Mouse (Mus musculus) urinary bladder, adult 18-20 months (tissue): ENCODE measurements at regions not wholly inside any gene's neighbourhood (a gene's known extent, or its start where the extent isn't known, plus 50 kb on each side); places are given as distances from the start of the nearest gene placed in this dataset.
"Not testable (repeated sequence)": the region's sequence is repeated elsewhere in the genome, so short reads cannot be mapped to it uniquely, and the experiment has no call there.

ENCODE experiments used
- DNase-seq, 2 experiments: peaks; one replicate each; pipeline ENCODE4 v3.0.0; 2022; ENCODE audit warnings: low spot score in 2 of 2, mixed read lengths in 2 of 2

- DNase-seq: no peak
Observed at GRCm38 (mm10) chr17:9268776-9269175, 153.1 kb upstream of the Gm17728 start.

- DNase-seq: not testable (repeated sequence)
Observed at GRCm38 (mm10) chr17:9278046-9278445, 143.8 kb upstream of the Gm17728 start.

- no peak for DNase-seq
Observed at GRCm38 (mm10) chr17:9279481-9279880, 142.4 kb upstream of the Gm17728 start.

GRCm38 (mm10) chr17:9281891-9282290, 140.0 kb upstream of the Gm17728 start:
- no peak for DNase-seq

- no peak for DNase-seq
Observed at GRCm38 (mm10) chr17:9282333-9283176, 139.3 kb upstream of the Gm17728 start.

GRCm38 (mm10) chr17:9286431-9286830, 135.4 kb upstream of the Gm17728 start:
- DNase-seq: no peak

- DNase-seq: no peak
Observed at GRCm38 (mm10) chr17:9286834-9287233, 135.0 kb upstream of the Gm17728 start.

GRCm38 (mm10) chr17:9287682-9288081, 134.2 kb upstream of the Gm17728 start:
- no peak for DNase-seq

GRCm38 (mm10) chr17:9291601-9292000, 130.3 kb upstream of the Gm17728 start:
- DNase-seq: no peak

GRCm38 (mm10) chr17:9292296-9292695, 129.6 kb upstream of the Gm17728 start:
- no peak for DNase-seq

GRCm38 (mm10) chr17:9296371-9296770, 125.5 kb upstream of the Gm17728 start:
- DNase-seq: no peak

- DNase-seq: no peak
Observed at GRCm38 (mm10) chr17:9298231-9298630, 123.6 kb upstream of the Gm17728 start.

- DNase-seq: no peak
Observed at GRCm38 (mm10) chr17:9301101-9301501, 120.8 kb upstream of the Gm17728 start.

- DNase-seq: no peak
Observed at GRCm38 (mm10) chr17:9308507-9308906, 113.4 kb upstream of the Gm17728 start.

- DNase-seq: no peak
Observed at GRCm38 (mm10) chr17:9322772-9323171, 99.1 kb upstream of the Gm17728 start.

- no peak for DNase-seq
Observed at GRCm38 (mm10) chr17:9328886-9329455, 92.9 kb upstream of the Gm17728 start.

GRCm38 (mm10) chr17:9357572-9358159, 64.2 kb upstream of the Gm17728 start:
- no peak for DNase-seq
